Comparison of ENCODE assay signal across 8 mouse cellular contexts in genomic region chr10:118592648-118593368, GRCm38 (mm10).
A peak's percentile ranks its signal among the peaks of the same experiment; 100 is the strongest.
DNase-seq lines count a peak whose midpoint lies in the region; ATAC-seq and TF ChIP-seq lines count a peak whose summit lies in the region.

No protein-coding gene starts in this region.

- TF ChIP-seq CTCF in layer of hippocampus, adult 2 months (conservative IDR thresholded peaks at IDR 0.05), result peak; percentile 99

- H3K36me3 ChIP-seq in forebrain, embryonic 11.5 days (ENCODE audit: control insufficient read depth, insufficient read depth, low read length), result no peaks in the 10 kb centered on the region

- DNase-seq in MEL-GATA-1-ER (ENCODE audit: extremely low read depth, low read depth), result peak; percentile 38
- DNase-seq in brain, embryonic 18.5 days (ENCODE audit: low read depth, low spot score), result peak; percentile 46
- DNase-seq in forebrain, embryonic 11.5 days (ENCODE audit: low spot score), result peak; percentile 81
- peak; percentile 83 to 92 for DNase-seq in heart, postnatal 36 days
- DNase-seq in layer of hippocampus, adult 2 months (ENCODE audit: low spot score in 2 of 2), result peak; percentile 74 to 89
- DNase-seq in lung, postnatal 36 days, result peak; percentile 95
- peak; percentile 78 to 89 for DNase-seq in right cerebral cortex, postnatal 10 days (ENCODE audit: low spot score in 2 of 2)
- DNase-seq in urinary bladder, postnatal 14 days (ENCODE audit: low spot score), result peak; percentile 89

- no peak overlapping the region for H3K4me3 ChIP-seq in forebrain, embryonic 11.5 days (ENCODE audit: low read depth, low read length)
- H3K4me3 ChIP-seq in layer of hippocampus, adult 2 months, result no peak overlapping the region

- intact Hi-C loops in heart, postnatal 36 days (cut with DNase I), result loop anchor here (1.0 to 5.0 kb wide), 4 partner anchors 174 to 769 kb away; no protein-coding TSS in a partner anchor

- no peaks in the 10 kb centered on the region for H3K9me3 ChIP-seq in forebrain, embryonic 11.5 days (ENCODE audit: control insufficient read depth, low read length)

- ATAC-seq in forebrain, embryonic 11.5 days (replicated peaks; ENCODE audit: low FRiP score), result peak; percentile 58

- no peak overlapping the region for H3K4me2 ChIP-seq in forebrain, embryonic 11.5 days (ENCODE audit: low read depth, low read length, severe bottlenecking)

- H3K27me3 ChIP-seq in forebrain, embryonic 11.5 days (ENCODE audit: control insufficient read depth, insufficient read depth, low read length), result no peaks in the 10 kb centered on the region

- H3K4me1 ChIP-seq in forebrain, embryonic 11.5 days (replicated peaks; ENCODE audit: control insufficient read depth, insufficient read depth, low read length), result no peaks in the 10 kb centered on the region

- H3K9ac ChIP-seq in forebrain, embryonic 11.5 days (ENCODE audit: low read length), result no peak overlapping the region

- 46% methylated on average over 16 of the region's 16 CpGs for WGBS in forebrain, embryonic 11.5 days

- H3K27ac ChIP-seq in forebrain, embryonic 11.5 days (ENCODE audit: low read depth, low read length), result no peak overlapping the region
- no peak overlapping the region for H3K27ac ChIP-seq in layer of hippocampus, adult 2 months

Comparison
In these comparisons a context has a peak if more than half of its experiments do, and no peak if none do; other contexts are left out.
1. DNase-seq: peak in every context shown above with its lines; median percentile 95 in lung, postnatal 36 days; 89 in urinary bladder, postnatal 14 days; 88 in heart, postnatal 36 days; 84 in right cerebral cortex, postnatal 10 days; 82 in layer of hippocampus, adult 2 months; 81 in forebrain, embryonic 11.5 days; 46 in brain, embryonic 18.5 days; 38 in MEL-GATA-1-ER.